Mouse (Mus musculus): ENCODE data around the gene Glrx2. TPM values are rescaled to one million over a fixed set of nuclear protein-coding genes. Genes with fewer than 3 reads are reported as not detected.

Glrx2 gene
- total and polyA plus RNA-seq, 2 experiments from 2014 or later: 33.0 to 114 TPM

- H3K27ac ChIP-seq: peak within 1 kb of the TSS; percentile 92
- H3K9me3 ChIP-seq (ENCODE audit: low read length): no peaks in the 10 kb centered on the region
- H3K27me3 ChIP-seq (ENCODE audit: insufficient read depth, low read length): no peaks in the 10 kb centered on the region
- peak within 1 kb of the TSS; percentile 88 for H3K4me2 ChIP-seq (ENCODE audit: low read depth, low read length)
- peak within 1 kb of the TSS; percentile 88 for H3K9ac ChIP-seq (replicated peaks; ENCODE audit: low read length)
- TF ChIP-seq CTCF (IDR thresholded peaks at IDR 0.05; ENCODE audit: low read depth): no peak
- DNase-seq (ENCODE audit: low spot score): peak; percentile 95
- H3K36me3 ChIP-seq (ENCODE audit: insufficient read depth, low read length): no peaks in the 10 kb centered on the region; the same call in 1 of the 2 replicates
- 3% methylated on average over 69 of the region's 74 CpGs for WGBS
- peaks cover 3% of the 10 kb centered on the region; the same call in 1 of the 2 replicates for H3K4me1 ChIP-seq (ENCODE audit: insufficient read depth, low read length)
- peak within 1 kb of the TSS; percentile 93 for H3K4me3 ChIP-seq (ENCODE audit: low read length)
- ATAC-seq: peak; percentile 100
Observed at GRCm38 (mm10) chr1:143702741-143703262, 13.3 kb upstream of the Glrx2 start, which contains the start of gene Cdc73. Cdc73 (minus strand) TSS chr1:143702893.

DNA sequence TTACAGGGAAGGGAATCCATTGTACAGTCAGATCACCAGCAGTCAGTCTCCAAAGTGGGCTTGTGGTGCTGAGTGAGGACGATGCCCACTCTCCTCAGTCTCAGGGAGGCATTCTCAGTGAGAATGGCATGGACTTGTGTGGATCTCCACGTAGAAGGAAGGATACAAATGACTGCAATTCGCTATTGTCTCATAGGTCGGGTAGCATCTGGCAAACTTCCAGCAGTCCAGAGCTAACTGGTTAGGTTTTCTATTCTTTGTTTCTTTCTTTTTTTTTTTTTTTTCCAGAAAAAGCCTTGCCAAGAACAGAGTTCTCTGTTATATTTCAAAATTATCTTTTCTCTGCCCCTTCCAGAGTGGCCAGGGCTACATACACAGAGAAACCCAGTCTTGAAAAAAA lies 9.1 kb upstream of the Glrx2 start:
- Histone ChIP-seq H3K9ac (replicated peaks; ENCODE audit: low read length) (no peak overlapping the region), H3K27me3 (ENCODE audit: insufficient read depth, low read length) (no peaks in the 10 kb centered on the region), H3K4me2 (ENCODE audit: low read depth, low read length) (no peak overlapping the region), H3K9me3 (ENCODE audit: low read length) (no peaks in the 10 kb centered on the region), H3K4me3 (ENCODE audit: low read length) (no peak overlapping the region), H3K27ac (no peak overlapping the region), H3K4me1 (ENCODE audit: insufficient read depth, low read length) (no peaks in the 10 kb centered on the region; the same call in 1 of the 2 replicates), H3K36me3 (ENCODE audit: insufficient read depth, low read length) (no peaks in the 10 kb centered on the region)
- WGBS: 39% methylated on average over 4 of the region's 4 CpGs
- no peak for TF ChIP-seq CTCF (IDR thresholded peaks at IDR 0.05; ENCODE audit: low read depth)
- ATAC-seq (no peak), DNase-seq (ENCODE audit: low spot score) (peak; percentile 9)

GRCm38 (mm10) chr1:143708361-143708760 lies 7.8 kb upstream of the Glrx2 start:
- DNase-seq (ENCODE audit: low spot score) (no peak), ATAC-seq (no peak)
- Histone ChIP-seq H3K4me1 (ENCODE audit: insufficient read depth, low read length) (no peaks in the 10 kb centered on the region; the same call in 1 of the 2 replicates), H3K36me3 (ENCODE audit: insufficient read depth, low read length) (no peaks in the 10 kb centered on the region), H3K27me3 (ENCODE audit: insufficient read depth, low read length) (no peaks in the 10 kb centered on the region), H3K9ac (replicated peaks; ENCODE audit: low read length) (no peak overlapping the region), H3K4me2 (ENCODE audit: low read depth, low read length) (no peak overlapping the region), H3K4me3 (ENCODE audit: low read length) (no peak overlapping the region), H3K27ac (no peak overlapping the region), H3K9me3 (ENCODE audit: low read length) (no peaks in the 10 kb centered on the region)
- WGBS: 79% methylated on average over 6 of the region's 6 CpGs
- no peak for TF ChIP-seq CTCF (IDR thresholded peaks at IDR 0.05; ENCODE audit: low read depth)

DNA sequence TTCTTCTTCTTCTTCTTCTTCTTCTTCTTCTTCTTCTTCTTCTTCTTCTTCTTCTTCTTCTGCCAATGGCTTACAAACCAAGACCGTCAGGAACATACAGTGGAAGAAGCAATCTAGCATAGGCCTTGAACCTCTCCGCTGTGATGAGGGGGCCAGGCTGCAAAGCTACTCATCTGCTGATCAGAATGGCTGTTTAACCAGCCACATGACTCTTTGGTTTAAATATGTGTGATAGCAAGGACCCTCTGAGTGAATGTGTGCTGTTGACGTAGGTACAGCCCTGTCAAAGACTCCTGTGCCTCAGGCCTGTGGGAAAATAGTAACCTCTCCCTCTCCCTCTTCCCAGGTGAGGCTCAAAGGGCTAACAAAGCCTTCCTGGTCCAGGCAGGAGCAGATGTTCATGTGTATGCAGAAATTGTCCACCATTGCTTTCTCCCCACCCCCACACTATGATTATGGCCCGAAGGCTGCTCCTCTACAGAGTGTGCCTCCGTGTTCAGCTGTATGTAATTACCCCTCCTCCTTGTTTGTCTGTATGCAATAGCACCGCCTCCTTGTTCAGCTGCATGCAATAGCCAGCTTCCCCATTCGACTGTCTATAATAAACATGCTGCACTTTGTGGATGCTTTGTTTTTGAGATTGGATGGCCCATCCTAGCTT lies 6.0 kb upstream of the Glrx2 start:
- 69% methylated on average over 7 of the region's 7 CpGs for WGBS
- Histone ChIP-seq H3K4me3 (ENCODE audit: low read length) (no peak overlapping the region), H3K9me3 (ENCODE audit: low read length) (no peaks in the 10 kb centered on the region), H3K4me1 (ENCODE audit: insufficient read depth, low read length) (no peaks in the 10 kb centered on the region), H3K9ac (replicated peaks; ENCODE audit: low read length) (no peak overlapping the region), H3K4me2 (ENCODE audit: low read depth, low read length) (no peak overlapping the region), H3K27ac (no peak overlapping the region), H3K27me3 (ENCODE audit: insufficient read depth, low read length) (no peaks in the 10 kb centered on the region), H3K36me3 (ENCODE audit: insufficient read depth, low read length) (no peaks in the 10 kb centered on the region)
- DNase-seq (ENCODE audit: low spot score) (no peak), ATAC-seq (no peak)
- no peak for TF ChIP-seq CTCF (IDR thresholded peaks at IDR 0.05; ENCODE audit: low read depth)

DNA sequence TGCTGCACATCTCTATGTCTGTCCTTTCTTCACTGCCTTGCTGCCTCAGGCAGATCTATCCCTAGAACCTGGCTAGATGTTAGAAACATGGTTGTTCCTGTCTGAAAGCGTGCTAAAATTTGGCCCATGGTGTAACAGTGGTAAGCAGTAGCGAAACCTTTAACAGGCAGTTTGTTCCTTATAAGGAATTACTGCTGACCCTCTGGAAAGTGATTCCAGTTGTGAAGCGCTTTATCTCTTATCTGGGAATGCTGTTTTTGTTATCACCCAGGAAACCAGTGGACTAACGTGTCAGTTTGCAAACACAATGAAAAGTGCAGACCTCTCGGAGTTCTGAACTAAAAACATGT lies 5.5 kb upstream of the Glrx2 start:
- TF ChIP-seq CTCF (IDR thresholded peaks at IDR 0.05; ENCODE audit: low read depth): no peak
- no peak for DNase-seq (ENCODE audit: low spot score)
- no peak overlapping the region for H3K27ac ChIP-seq
- H3K4me3 ChIP-seq (ENCODE audit: low read length): no peak overlapping the region
- no peak for ATAC-seq
- no peaks in the 10 kb centered on the region for H3K4me1 ChIP-seq (ENCODE audit: insufficient read depth, low read length)
- H3K4me2 ChIP-seq (ENCODE audit: low read depth, low read length): no peak overlapping the region
- 87% methylated on average over 5 of the region's 5 CpGs for WGBS
- no peak overlapping the region for H3K9ac ChIP-seq (replicated peaks; ENCODE audit: low read length)
- H3K27me3 ChIP-seq (ENCODE audit: insufficient read depth, low read length): no peaks in the 10 kb centered on the region
- no peaks in the 10 kb centered on the region for H3K36me3 ChIP-seq (ENCODE audit: insufficient read depth, low read length)
- H3K9me3 ChIP-seq (ENCODE audit: low read length): no peaks in the 10 kb centered on the region

GRCm38 (mm10) chr1:143724456-143725064 lies 8.4 kb downstream of the Glrx2 start:
- 92% methylated on average over 5 of the region's 5 CpGs for WGBS
- ATAC-seq: no peak
- H3K9ac ChIP-seq (replicated peaks; ENCODE audit: low read length): no peak overlapping the region

More at GRCm38 (mm10) chr1:143724456-143725064, 8.4 kb downstream of the Glrx2 start:
- no peaks in the 10 kb centered on the region for H3K27me3 ChIP-seq (ENCODE audit: insufficient read depth, low read length)
- DNase-seq (ENCODE audit: low spot score): no peak
- H3K36me3 ChIP-seq (ENCODE audit: insufficient read depth, low read length): no peaks in the 10 kb centered on the region
- no peaks in the 10 kb centered on the region for H3K4me1 ChIP-seq (ENCODE audit: insufficient read depth, low read length)
- H3K4me2 ChIP-seq (ENCODE audit: low read depth, low read length): no peak overlapping the region
- no peak overlapping the region for H3K27ac ChIP-seq
- TF ChIP-seq CTCF (IDR thresholded peaks at IDR 0.05; ENCODE audit: low read depth): no peak
- no peaks in the 10 kb centered on the region for H3K9me3 ChIP-seq (ENCODE audit: low read length)
- H3K4me3 ChIP-seq (ENCODE audit: low read length): no peak overlapping the region
